Comparison of ENCODE assay signal across 8 mouse cellular contexts in the genomic region with DNA sequence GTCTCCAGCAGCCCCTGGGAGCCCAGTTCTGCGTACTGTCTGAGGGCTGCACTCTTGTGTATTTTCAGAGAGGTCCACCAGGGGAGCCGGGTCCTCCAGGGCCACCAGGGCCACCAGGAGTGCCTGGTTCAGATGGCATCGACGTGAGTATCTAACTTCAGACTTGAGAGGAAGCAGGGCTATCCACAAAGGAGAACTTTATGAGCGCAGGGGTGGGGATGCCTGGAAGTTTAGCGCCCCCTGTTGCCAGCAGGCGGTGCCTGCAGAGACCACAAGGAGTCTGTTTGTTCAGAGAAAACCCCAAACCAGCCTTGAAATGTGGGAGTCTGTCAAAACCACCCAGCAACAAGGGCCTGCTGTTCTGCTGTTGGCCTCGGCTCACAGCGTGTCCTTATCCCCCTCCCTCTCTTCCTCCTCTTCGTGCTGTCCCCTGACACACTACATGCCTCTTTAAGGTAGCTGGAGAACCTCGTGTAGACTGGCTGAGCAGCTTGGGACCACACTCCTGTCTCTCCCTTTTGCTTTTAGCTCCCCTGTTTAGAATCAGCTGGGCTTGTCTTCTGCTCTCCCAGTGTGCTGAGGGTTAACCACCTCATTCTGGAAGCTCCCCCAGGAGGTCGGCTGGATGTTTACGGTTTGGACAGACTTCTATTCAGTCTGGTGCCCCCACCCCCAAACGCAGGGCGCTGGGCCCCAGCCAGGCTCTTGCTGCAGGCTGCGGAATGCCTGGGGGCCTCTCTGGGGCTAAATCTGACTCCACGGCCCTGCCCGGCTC. TPM values are rescaled to one million over a fixed set of nuclear protein-coding genes. Genes with fewer than 3 reads are reported as not detected.
DNase-seq lines count a peak whose midpoint lies in the region; ATAC-seq and TF ChIP-seq lines count a peak whose summit lies in the region.

No protein-coding gene starts in this region.

- peaks cover 27% of the 10 kb centered on the region for H3K4me1 ChIP-seq in embryonic facial prominence, embryonic 12.5 days
- peaks cover 24% of the 10 kb centered on the region for H3K4me1 ChIP-seq in heart, embryonic 12.5 days (replicated peaks)
- H3K4me1 ChIP-seq in kidney, postnatal 0 days (replicated peaks; ENCODE audit: insufficient read depth, low read length) = no peaks in the 10 kb centered on the region
- H3K4me1 ChIP-seq in liver, embryonic 12.5 days = 0 out of 2 replicates have a peak, but pooled peaks cover 3% of the 10 kb centered on the region
- H3K4me1 ChIP-seq in stomach, embryonic 14.5 days (ENCODE audit: control insufficient read depth, insufficient read depth, low read length) = peaks cover 17% of the 10 kb centered on the region

- peak; percentile 71 for DNase-seq in CD4-positive helper T cell, adult 2 months (ENCODE audit: low read depth, low spot score)
- DNase-seq in adrenal gland, postnatal 25 days = peak; percentile 46
- DNase-seq in kidney, postnatal 0 days (ENCODE audit: low spot score) = peak; percentile 79
- DNase-seq in natural killer cell, adult 2 months (ENCODE audit: low spot score in 2 of 2) = peak; percentile 48 to 71

- peaks cover 26% of the 10 kb centered on the region; the same call in 1 of the 2 replicates for H3K27me3 ChIP-seq in embryonic facial prominence, embryonic 12.5 days
- H3K27me3 ChIP-seq in heart, embryonic 12.5 days (replicated peaks) = peaks cover 27% of the 10 kb centered on the region
- H3K27me3 ChIP-seq in kidney, postnatal 0 days (ENCODE audit: insufficient read depth, low read length) = peaks cover 5% of the 10 kb centered on the region; the same call in 1 of the 2 replicates
- peaks cover 47% of the 10 kb centered on the region for H3K27me3 ChIP-seq in liver, embryonic 12.5 days (replicated peaks)
- H3K27me3 ChIP-seq in stomach, embryonic 14.5 days (ENCODE audit: control insufficient read depth, insufficient read depth, low read length) = no peaks in the 10 kb centered on the region

- peak overlapping the region; percentile 43 for H3K4me3 ChIP-seq in embryonic facial prominence, embryonic 12.5 days
- no peak overlapping the region for H3K4me3 ChIP-seq in heart, embryonic 12.5 days
- H3K4me3 ChIP-seq in kidney, postnatal 0 days (replicated peaks; ENCODE audit: low read depth, low read length) = no peak overlapping the region
- H3K4me3 ChIP-seq in liver, embryonic 12.5 days = no peak overlapping the region
- H3K4me3 ChIP-seq in stomach, embryonic 14.5 days (ENCODE audit: low read depth, low read length) = no peak overlapping the region

- no peaks in the 10 kb centered on the region for H3K9me3 ChIP-seq in embryonic facial prominence, embryonic 12.5 days
- H3K9me3 ChIP-seq in heart, embryonic 12.5 days (replicated peaks) = no peaks in the 10 kb centered on the region
- H3K9me3 ChIP-seq in kidney, postnatal 0 days (replicated peaks; ENCODE audit: low read length) = no peaks in the 10 kb centered on the region
- H3K9me3 ChIP-seq in liver, embryonic 12.5 days (replicated peaks) = no peaks in the 10 kb centered on the region
- no peaks in the 10 kb centered on the region for H3K9me3 ChIP-seq in stomach, embryonic 14.5 days (ENCODE audit: control insufficient read depth, low read depth, low read length)

- 7% methylated on average over 18 of the region's 18 CpGs for WGBS in embryonic facial prominence, embryonic 12.5 days
- WGBS in heart, embryonic 12.5 days = 10% methylated on average over 18 of the region's 18 CpGs
- WGBS in kidney, postnatal 0 days = 12% methylated on average over 18 of the region's 18 CpGs
- WGBS in liver, embryonic 12.5 days (ENCODE audit: insufficient replicate concordance) = 23% methylated on average over 18 of the region's 18 CpGs
- 9% methylated on average over 18 of the region's 18 CpGs for WGBS in stomach, embryonic 14.5 days

- H3K36me3 ChIP-seq in embryonic facial prominence, embryonic 12.5 days = 0 out of 2 replicates have a peak, but pooled peaks cover 7% of the 10 kb centered on the region
- H3K36me3 ChIP-seq in heart, embryonic 12.5 days = no peaks in the 10 kb centered on the region
- H3K36me3 ChIP-seq in kidney, postnatal 0 days (ENCODE audit: insufficient read depth, low read length) = no peaks in the 10 kb centered on the region
- no peaks in the 10 kb centered on the region for H3K36me3 ChIP-seq in liver, embryonic 12.5 days
- H3K36me3 ChIP-seq in stomach, embryonic 14.5 days (ENCODE audit: control insufficient read depth, insufficient read depth, low read length) = no peaks in the 10 kb centered on the region; the same call in 1 of the 2 replicates

- ATAC-seq in embryonic facial prominence, embryonic 12.5 days (ENCODE audit: insufficient number of reproducible peaks, insufficient read depth, low FRiP score, low TSS enrichment) = peak; percentile 74
- ATAC-seq in heart, embryonic 12.5 days (ENCODE audit: insufficient number of reproducible peaks, low FRiP score) = peak; percentile 55
- peak; percentile 60 for ATAC-seq in kidney, postnatal 0 days (replicated peaks; ENCODE audit: low FRiP score, low read depth)
- 0 out of 2 replicates have a peak, but pooled peaks have one; percentile 37 for ATAC-seq in liver, embryonic 12.5 days
- peak; percentile 80 for ATAC-seq in stomach, embryonic 14.5 days (ENCODE audit: insufficient number of reproducible peaks, insufficient read depth, low FRiP score, low read depth)

- peak overlapping the region; percentile 27; the same call in 1 of the 2 replicates for H3K9ac ChIP-seq in embryonic facial prominence, embryonic 12.5 days
- peak overlapping the region; percentile 47; the same call in 1 of the 2 replicates for H3K9ac ChIP-seq in heart, embryonic 12.5 days
- H3K9ac ChIP-seq in kidney, postnatal 0 days (ENCODE audit: low read depth, low read length) = no peak overlapping the region
- H3K9ac ChIP-seq in liver, embryonic 12.5 days = no peak overlapping the region
- no peak overlapping the region for H3K9ac ChIP-seq in stomach, embryonic 14.5 days (replicated peaks; ENCODE audit: low read depth, low read length)

- peak overlapping the region; percentile 55 for H3K4me2 ChIP-seq in embryonic facial prominence, embryonic 12.5 days (replicated peaks)
- H3K4me2 ChIP-seq in heart, embryonic 12.5 days = peak overlapping the region; percentile 87
- H3K4me2 ChIP-seq in kidney, postnatal 0 days (ENCODE audit: low read length) = peak overlapping the region; percentile 15; the same call in 1 of the 2 replicates
- H3K4me2 ChIP-seq in liver, embryonic 12.5 days = no peak overlapping the region
- peak overlapping the region; percentile 31; the same call in 1 of the 2 replicates for H3K4me2 ChIP-seq in stomach, embryonic 14.5 days (replicated peaks; ENCODE audit: low read depth, low read length)

- TF ChIP-seq CTCF in kidney, postnatal 0 days (IDR thresholded peaks at IDR 0.05; ENCODE audit: low read depth) = peak; percentile 76

- peak overlapping the region; percentile 91 for H3K27ac ChIP-seq in embryonic facial prominence, embryonic 12.5 days
- peak overlapping the region; percentile 77 for H3K27ac ChIP-seq in heart, embryonic 12.5 days (ENCODE audit: poor library complexity, severe bottlenecking)
- H3K27ac ChIP-seq in kidney, postnatal 0 days = peak overlapping the region; percentile 47
- H3K27ac ChIP-seq in liver, embryonic 12.5 days = 0 out of 2 replicates have a peak overlapping the region, but pooled peaks have one; percentile 47
- peak overlapping the region; percentile 87 for H3K27ac ChIP-seq in stomach, embryonic 14.5 days (ENCODE audit: low read length)

RNA-seq across cellular contexts. Expression of gene Col9a2, which starts 1.9 kb away (rescaled TPM):
- 0.46 and 0.71 TPM in 2 replicates for total RNA-seq in adrenal gland, postnatal 25 days (2021)
- polyA plus RNA-seq in embryonic facial prominence, embryonic 12.5 days (2016; fragmentation: Nextera tagmentation; extraction: Ambion mirVana) = 61.6 and 62.4 TPM in 2 replicates
- polyA plus RNA-seq in heart, embryonic 12.5 days (2016; fragmentation: Nextera tagmentation; extraction: Ambion mirVana) = 10.9 and 11.6 TPM in 2 replicates
- 2.8 and 3.0 TPM in 2 replicates for polyA plus RNA-seq in kidney, postnatal 0 days (2015; fragmentation: Nextera tagmentation; extraction: Ambion mirVana)
- polyA plus RNA-seq in liver, embryonic 12.5 days (2016; fragmentation: Nextera tagmentation; extraction: Ambion mirVana) = 2.7 and 3.7 TPM in 2 replicates
- 8.1 and 9.9 TPM in 2 replicates for polyA plus RNA-seq in stomach, embryonic 14.5 days (2014; fragmentation: Nextera tagmentation; extraction: Ambion mirVana)

RNA-seq across cellular contexts. Expression of gene Smap2, which starts 24.0 kb away (rescaled TPM):
- 31.5 and 35.7 TPM in 2 replicates for total RNA-seq in adrenal gland, postnatal 25 days (2021)
- polyA plus RNA-seq in embryonic facial prominence, embryonic 12.5 days (2016; fragmentation: Nextera tagmentation; extraction: Ambion mirVana) = 19.3 and 22.6 TPM in 2 replicates
- polyA plus RNA-seq in heart, embryonic 12.5 days (2016; fragmentation: Nextera tagmentation; extraction: Ambion mirVana) = 19.6 and 21.1 TPM in 2 replicates
- polyA plus RNA-seq in kidney, postnatal 0 days (2015; fragmentation: Nextera tagmentation; extraction: Ambion mirVana) = 12.1 and 14.1 TPM in 2 replicates
- polyA plus RNA-seq in liver, embryonic 12.5 days (2016; fragmentation: Nextera tagmentation; extraction: Ambion mirVana) = 45.5 and 46.9 TPM in 2 replicates
- polyA plus RNA-seq in stomach, embryonic 14.5 days (2014; fragmentation: Nextera tagmentation; extraction: Ambion mirVana) = 15.2 and 16.8 TPM in 2 replicates

RNA-seq across cellular contexts. Expression of gene Zmpste24, which starts 57.0 kb away (rescaled TPM):
- total RNA-seq in adrenal gland, postnatal 25 days (2021) = 46.9 and 52.1 TPM in 2 replicates
- polyA plus RNA-seq in embryonic facial prominence, embryonic 12.5 days (2016; fragmentation: Nextera tagmentation; extraction: Ambion mirVana) = 23.0 and 25.2 TPM in 2 replicates
- polyA plus RNA-seq in heart, embryonic 12.5 days (2016; fragmentation: Nextera tagmentation; extraction: Ambion mirVana) = 30.2 and 30.8 TPM in 2 replicates
- 38.8 and 42.9 TPM in 2 replicates for polyA plus RNA-seq in kidney, postnatal 0 days (2015; fragmentation: Nextera tagmentation; extraction: Ambion mirVana)
- polyA plus RNA-seq in liver, embryonic 12.5 days (2016; fragmentation: Nextera tagmentation; extraction: Ambion mirVana) = 30.8 and 31.9 TPM in 2 replicates
- polyA plus RNA-seq in stomach, embryonic 14.5 days (2014; fragmentation: Nextera tagmentation; extraction: Ambion mirVana) = 25.2 and 26.2 TPM in 2 replicates

Comparison
In these comparisons a context has a peak if more than half of its experiments do, and no peak if none do; other contexts are left out.
1. H3K9ac ChIP-seq: peak in embryonic facial prominence, embryonic 12.5 days (single experiment) and heart, embryonic 12.5 days (single experiment); none in kidney, postnatal 0 days (single experiment), liver, embryonic 12.5 days (single experiment) and stomach, embryonic 14.5 days (single experiment).
2. Peak in every context shown above with its lines, with median percentiles within 50 percentile points of each other: DNase-seq, ATAC-seq and H3K27ac ChIP-seq.